8 mouse cellular contexts compared by ENCODE assay signal in the genomic region with DNA sequence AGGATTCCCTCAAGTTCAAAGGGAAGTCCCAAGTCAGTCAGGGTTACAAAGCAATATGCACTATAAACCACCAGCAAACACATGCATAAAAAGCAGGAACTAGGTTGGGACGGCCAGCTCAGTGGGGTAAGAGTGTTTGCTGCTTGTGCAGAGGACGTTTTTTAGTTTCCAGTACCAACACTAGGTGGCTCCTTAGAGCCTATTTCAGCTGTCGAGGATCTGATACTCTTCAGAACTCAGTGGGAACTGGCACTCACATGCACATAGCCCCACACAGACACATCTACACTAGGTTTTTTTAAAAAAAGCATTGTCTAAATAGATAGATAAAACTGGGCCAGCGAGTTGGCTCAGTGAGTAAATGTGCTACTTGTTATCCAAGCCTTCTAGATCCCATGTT. TPM values are rescaled to one million over a fixed set of nuclear protein-coding genes. Genes with fewer than 3 reads are reported as not detected.
A peak's percentile ranks its signal among the peaks of the same experiment; 100 is the strongest.
DNase-seq lines count a peak whose midpoint lies in the region; ATAC-seq lines count a peak whose summit lies in the region.

No protein-coding gene starts in this region.

- H3K4me2 ChIP-seq in heart, embryonic 16.5 days (ENCODE audit: low read depth, low read length) = no peak overlapping the region
- H3K4me2 ChIP-seq in heart, embryonic 11.5 days = no peak overlapping the region

- H3K36me3 ChIP-seq in heart, embryonic 16.5 days (ENCODE audit: control insufficient read depth, insufficient read depth) = peaks cover 49% of the 10 kb centered on the region
- peaks cover 22% of the 10 kb centered on the region for H3K36me3 ChIP-seq in heart, embryonic 11.5 days (ENCODE audit: control insufficient read depth, insufficient read depth, low read length)
- peaks cover 5% of the 10 kb centered on the region; the same call in 1 of the 2 replicates for H3K36me3 ChIP-seq in splenic B cell, adult 2 months (ENCODE audit: control insufficient read depth, insufficient read depth, low read length, poor library complexity, severe bottlenecking)

- no peak overlapping the region for H3K27ac ChIP-seq in heart, embryonic 16.5 days (ENCODE audit: low read length)
- no peak overlapping the region for H3K27ac ChIP-seq in heart, embryonic 11.5 days (ENCODE audit: low read depth, low read length)

- H3K9ac ChIP-seq in heart, embryonic 16.5 days (ENCODE audit: low read length) = no peak overlapping the region
- H3K9ac ChIP-seq in heart, embryonic 11.5 days (ENCODE audit: low read depth, low read length) = no peak overlapping the region

- H3K4me3 ChIP-seq in heart, embryonic 16.5 days (ENCODE audit: low read length) = no peak overlapping the region
- no peak overlapping the region for H3K4me3 ChIP-seq in heart, embryonic 11.5 days (ENCODE audit: low read depth, low read length)

- peaks cover 7% of the 10 kb centered on the region; the same call in 1 of the 2 replicates for H3K4me1 ChIP-seq in heart, embryonic 16.5 days (ENCODE audit: control insufficient read depth, insufficient read depth, low read length)
- H3K4me1 ChIP-seq in heart, embryonic 11.5 days (ENCODE audit: control insufficient read depth, insufficient read depth, low read length) = peaks cover 7% of the 10 kb centered on the region

- no peaks in the 10 kb centered on the region for H3K27me3 ChIP-seq in heart, embryonic 16.5 days (ENCODE audit: control insufficient read depth, insufficient read depth, low read length)
- no peaks in the 10 kb centered on the region for H3K27me3 ChIP-seq in heart, embryonic 11.5 days (ENCODE audit: control insufficient read depth, insufficient read depth, low read length)
- no peaks in the 10 kb centered on the region for H3K27me3 ChIP-seq in splenic B cell, adult 2 months (ENCODE audit: control insufficient read depth, insufficient read depth, low read length, poor library complexity, severe bottlenecking)

- peak; percentile 27 for DNase-seq in thymus, postnatal 0 days (ENCODE audit: low spot score)
- DNase-seq in thymus, postnatal 14 days = no peak
- DNase-seq in layer of hippocampus, adult 9-11 months = peak; percentile 27
- DNase-seq in splenic B cell, adult 2 months (ENCODE audit: low read depth, low spot score) = peak; percentile 54
- DNase-seq in thymus, postnatal 4 days = no peak

- H3K9me3 ChIP-seq in heart, embryonic 16.5 days (replicated peaks; ENCODE audit: control insufficient read depth, low read length) = no peaks in the 10 kb centered on the region
- no peaks in the 10 kb centered on the region for H3K9me3 ChIP-seq in heart, embryonic 11.5 days (replicated peaks; ENCODE audit: control insufficient read depth, low read length)

- WGBS in heart, embryonic 16.5 days = 29% methylated on average over 4 of the region's 4 CpGs
- 48% methylated on average over 4 of the region's 4 CpGs for WGBS in heart, embryonic 11.5 days (ENCODE audit: insufficient replicate concordance)

- 0 out of 2 replicates have a peak, but pooled peaks have one; percentile 32 for ATAC-seq in heart, embryonic 16.5 days (replicated peaks; ENCODE audit: extremely low read depth, insufficient read depth, low FRiP score)
- ATAC-seq in heart, embryonic 11.5 days (replicated peaks; ENCODE audit: insufficient number of reproducible peaks, low FRiP score, low TSS enrichment) = no peak
- ATAC-seq in erythroid progenitor cell, adult 5-6 weeks (replicated peaks; ENCODE audit: low FRiP score, poor library complexity, severe bottlenecking) = peak; percentile 55

RNA-seq across cellular contexts. Expression of a gene that starts 13.7 kb away (rescaled TPM):
- 0.40 and 0.66 TPM in 2 replicates for polyA plus RNA-seq in heart, embryonic 16.5 days (2015; fragmentation: Nextera tagmentation; extraction: Ambion mirVana)
- polyA plus RNA-seq in heart, embryonic 11.5 days (2014; fragmentation: Nextera tagmentation; extraction: Ambion mirVana) = 0.73 and 0.94 TPM in 2 replicates
- 0.14 and 0.32 TPM in 2 replicates for polyA plus RNA-seq in thymus, postnatal 0 days (2015; fragmentation: Nextera tagmentation; extraction: Ambion mirVana)
- total RNA-seq in erythroid progenitor cell, adult 5-6 weeks (2015; ENCODE audit: low replicate concordance) = not detected in 2 replicates
- total RNA-seq in erythroid progenitor cell, adult 5-6 weeks (2017; ENCODE audit: low replicate concordance) = 1.9 TPM in 1 of 2 replicates, not detected in the other

RNA-seq across cellular contexts. Expression of a gene that starts 21.2 kb away (rescaled TPM):
- polyA plus RNA-seq in heart, embryonic 16.5 days (2015; fragmentation: Nextera tagmentation; extraction: Ambion mirVana) = 30.8 and 41.3 TPM in 2 replicates
- 50.8 and 58.4 TPM in 2 replicates for polyA plus RNA-seq in heart, embryonic 11.5 days (2014; fragmentation: Nextera tagmentation; extraction: Ambion mirVana)
- 39.0 and 47.6 TPM in 2 replicates for polyA plus RNA-seq in thymus, postnatal 0 days (2015; fragmentation: Nextera tagmentation; extraction: Ambion mirVana)
- total RNA-seq in erythroid progenitor cell, adult 5-6 weeks (2015; ENCODE audit: low replicate concordance) = 426 and 461 TPM in 2 replicates
- total RNA-seq in erythroid progenitor cell, adult 5-6 weeks (2017; ENCODE audit: low replicate concordance) = 493 and 501 TPM in 2 replicates

Comparison
In these comparisons a context has a peak if more than half of its experiments do, and no peak if none do; other contexts are left out.
1. DNase-seq: peak in thymus, postnatal 0 days (single experiment), layer of hippocampus, adult 9-11 months (single experiment) and splenic B cell, adult 2 months (single experiment); none in thymus, postnatal 14 days (single experiment) and thymus, postnatal 4 days (single experiment).